Comparison of ENCODE assay signal across 18 mouse cellular contexts in genomic region chr1:150631856-150632171, GRCm38 (mm10).
"Had no signal": no experiment of that assay in that cellular context is flagged by ENCODE, and none has a peak within 500 bp of the region (broad histone marks: within the 10 kb centered on the region; RNA-seq: fewer than 3 reads in every experiment).

No protein-coding gene starts in this region.

- H3K4me3 ChIP-seq: midbrain, embryonic 12.5 days; midbrain, embryonic 15.5 days; neural tube, embryonic 12.5 days; neural tube, embryonic 15.5 days had no signal

- ATAC-seq: liver, postnatal 0 days; lung, postnatal 0 days; midbrain, embryonic 15.5 days had no signal

- H3K9me3 ChIP-seq: midbrain, embryonic 12.5 days; midbrain, embryonic 15.5 days; neural tube, embryonic 12.5 days; neural tube, embryonic 15.5 days had no signal

- H3K4me2 ChIP-seq: lung, embryonic 14.5 days; midbrain, embryonic 12.5 days; midbrain, embryonic 15.5 days; neural tube, embryonic 12.5 days; neural tube, embryonic 15.5 days had no signal

- H3K27me3 ChIP-seq: midbrain, embryonic 12.5 days; midbrain, embryonic 15.5 days; neural tube, embryonic 12.5 days; neural tube, embryonic 15.5 days had no signal

- H3K4me1 ChIP-seq: midbrain, embryonic 12.5 days; midbrain, embryonic 15.5 days; neural tube, embryonic 12.5 days; neural tube, embryonic 15.5 days had no signal

- H3K9ac ChIP-seq: liver, embryonic 14.5 days; liver, postnatal 0 days; lung, embryonic 14.5 days; midbrain, embryonic 12.5 days; midbrain, embryonic 15.5 days; neural tube, embryonic 12.5 days; neural tube, embryonic 15.5 days had no signal

- H3K36me3 ChIP-seq: midbrain, embryonic 12.5 days; midbrain, embryonic 15.5 days; neural tube, embryonic 12.5 days; neural tube, embryonic 15.5 days had no signal

- DNase-seq: kidney, adult 18-20 months; kidney, adult 9 months; kidney, postnatal 14 days; layer of hippocampus, adult 9-11 months; right cerebral cortex, adult 18-20 months; right cerebral cortex, postnatal 14 days; thymus, adult 2 months; thymus, postnatal 14 days had no signal

- H3K27ac ChIP-seq: liver, embryonic 14.5 days; macrophage; midbrain, embryonic 12.5 days; midbrain, embryonic 15.5 days; neural tube, embryonic 12.5 days; neural tube, embryonic 15.5 days; stomach, postnatal 0 days had no signal
